Mouse (Mus musculus) retina, postnatal 7 days (tissue): Measurements from ENCODE around the gene Pex19.
A peak's percentile ranks its signal among the peaks of the same experiment; 100 is the strongest.

Source experiments
- DNase-seq: peaks from one replicate; pipeline ENCODE4 v3.0.0-alpha.2; 2012; ENCODE audit warnings: low read depth, low spot score

Pex19 gene

DNA sequence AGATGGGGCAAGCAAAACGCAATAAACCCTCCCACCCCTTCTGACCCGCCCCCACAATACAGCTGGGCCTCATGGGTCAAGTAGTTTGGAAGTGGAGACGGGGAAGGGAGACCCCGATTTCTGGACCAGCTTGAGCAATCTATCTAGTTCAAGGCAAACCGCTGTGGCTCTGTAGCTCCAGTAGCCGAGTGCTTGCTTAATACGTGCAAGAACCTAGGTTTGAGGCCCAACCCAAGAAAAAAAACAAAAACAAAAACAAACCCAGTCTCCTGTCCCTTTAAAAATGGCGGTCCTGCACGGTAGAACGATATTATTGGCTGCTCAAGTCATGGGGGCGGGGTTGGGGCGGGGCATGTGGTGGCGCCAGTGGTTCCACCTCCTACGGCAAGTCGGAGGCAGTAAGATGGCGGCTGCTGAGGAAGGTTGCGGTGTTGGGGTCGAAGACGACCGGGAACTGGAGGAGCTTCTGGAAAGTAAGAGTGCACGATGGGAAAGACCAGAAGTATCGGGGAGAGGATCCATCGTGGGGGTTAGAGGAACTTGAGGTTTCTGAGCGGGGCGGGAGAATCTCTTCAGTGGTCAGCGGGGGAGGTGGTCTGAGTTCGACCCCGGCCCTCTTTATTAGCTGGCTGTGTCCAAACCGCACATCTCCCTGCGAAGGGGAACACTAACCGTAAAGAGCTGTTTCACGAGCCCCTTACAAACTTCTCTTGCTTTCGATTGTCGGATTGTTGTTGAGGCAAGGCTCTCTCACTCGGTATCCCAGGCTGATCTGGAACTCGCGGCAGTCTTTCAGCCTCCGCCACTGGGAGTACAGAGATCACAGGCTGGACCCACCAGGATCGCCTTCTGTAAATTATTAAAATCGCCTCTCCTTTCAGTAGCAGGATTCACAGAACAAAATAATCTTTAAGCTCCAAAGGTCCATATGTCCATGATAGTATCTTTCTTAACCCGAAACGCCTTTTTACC is at the start of gene Pex19:
Gene Pex19, plus strand, starts transcription at position 380 of the 972 bp plus-strand sequence.
- peak; percentile 87 for DNase-seq

GRCm38 (mm10) chr1:172077981-172078380 is 48.6 kb upstream of the Pex19 start:
- no peak for DNase-seq

GRCm38 (mm10) chr1:172082101-172082898 is 44.3 kb upstream of the Pex19 start, which contains the start of the genes Copa and Ncstn:
Gene Copa, plus strand, starts transcription at chr1:172082529.
Gene Ncstn, minus strand, starts transcription at chr1:172082795.
- peak; percentile 91 for DNase-seq

- DNase-seq: no peak
Measured at GRCm38 (mm10) chr1:172082899-172083445, 43.6 kb upstream of the Pex19 start.

DNA sequence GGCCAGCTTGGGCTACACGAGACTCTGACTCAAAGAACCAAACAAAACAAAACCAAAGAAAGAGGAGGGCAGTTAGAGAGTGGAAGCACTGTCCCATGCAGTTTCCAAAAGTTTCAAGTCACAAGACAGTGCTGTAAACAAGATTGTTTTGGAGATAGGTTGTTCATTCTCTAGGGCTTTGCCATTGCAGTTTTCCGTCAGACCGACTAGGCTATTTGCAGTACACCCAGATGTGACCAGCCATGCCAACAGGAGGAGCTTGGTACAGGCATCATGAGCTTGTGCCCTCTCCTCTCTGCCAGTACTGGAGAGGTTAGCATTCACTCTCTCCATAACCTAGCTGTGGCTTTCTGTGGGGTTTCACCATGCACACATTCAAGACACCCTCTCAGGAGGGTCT is 33.0 kb upstream of the Pex19 start:
- DNase-seq: no peak

DNA sequence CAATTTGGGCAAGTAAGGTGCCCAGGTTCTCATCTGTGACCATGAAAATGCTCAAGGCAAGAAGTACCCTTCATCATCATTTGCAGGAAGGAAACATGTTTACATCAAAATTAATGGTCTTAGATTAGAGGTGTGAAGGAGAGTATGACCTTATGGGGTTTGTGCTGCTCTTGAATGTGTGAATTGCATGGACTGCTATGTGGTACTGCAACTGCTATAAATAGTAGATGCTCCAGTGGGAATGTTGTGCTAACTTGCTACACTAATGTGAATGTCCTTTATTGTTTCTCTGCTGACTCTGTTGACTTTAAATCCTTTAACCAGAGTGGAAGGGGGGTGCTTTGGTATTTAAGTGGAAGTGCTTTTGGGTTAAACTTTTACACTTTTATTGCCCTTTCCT is 32.3 kb upstream of the Pex19 start:
- no peak for DNase-seq

DNA sequence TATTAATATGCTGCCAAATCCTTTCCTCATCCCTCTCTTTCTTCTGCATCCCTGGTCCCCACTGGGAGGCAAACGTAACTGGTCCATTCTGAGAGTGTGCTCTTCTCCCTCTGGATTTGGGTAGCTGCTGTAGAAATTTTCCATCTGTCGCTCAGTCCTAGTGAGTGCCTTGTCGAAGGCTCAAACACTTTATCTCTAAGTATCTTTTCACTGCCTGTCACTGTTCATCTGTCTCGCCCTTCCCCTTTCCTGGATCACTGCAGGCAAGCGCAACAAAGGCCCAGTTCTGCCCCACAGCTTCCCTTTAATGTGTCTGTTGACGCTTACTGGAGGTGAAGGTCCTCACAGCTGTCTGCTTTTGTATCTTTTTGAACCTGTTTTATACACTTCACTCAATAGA is 31.4 kb upstream of the Pex19 start:
- no peak for DNase-seq

DNA sequence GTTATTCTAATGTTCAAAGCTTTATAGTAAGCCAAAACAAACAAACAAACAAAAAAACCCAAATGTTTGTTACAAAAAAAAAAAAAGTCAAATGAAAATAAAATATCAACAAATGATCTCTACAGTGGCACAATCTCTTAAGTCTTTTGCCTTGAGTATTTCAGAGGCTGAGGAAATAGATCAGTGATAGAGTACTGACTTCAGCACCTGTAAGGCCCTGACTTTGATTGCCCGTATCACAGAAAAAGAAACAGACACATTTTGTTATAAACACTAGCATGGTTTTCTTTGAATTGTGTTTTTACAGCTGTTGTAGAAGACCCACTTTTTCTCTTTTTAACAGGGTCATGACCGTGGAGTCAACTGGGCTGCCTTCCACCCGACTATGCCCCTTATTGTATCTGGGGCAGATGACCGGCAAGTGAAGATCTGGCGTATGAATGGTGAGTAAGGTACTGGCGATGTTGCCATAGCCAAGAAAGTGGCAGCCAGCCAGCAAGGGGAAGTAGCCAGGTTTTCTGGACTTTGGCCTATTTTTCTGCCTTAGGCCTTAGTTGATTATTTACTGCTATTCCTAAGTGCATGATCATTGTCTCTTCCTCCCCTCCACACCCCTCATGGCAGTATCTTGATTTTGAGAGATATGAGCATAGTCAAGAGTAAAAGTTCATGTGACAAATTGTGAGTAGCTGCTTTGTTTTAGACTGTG is 27.1 kb upstream of the Pex19 start:
- DNase-seq: no peak

- no peak for DNase-seq
Measured at GRCm38 (mm10) chr1:172103619-172104018, 22.9 kb upstream of the Pex19 start.

GRCm38 (mm10) chr1:172105101-172105500 is 21.5 kb upstream of the Pex19 start:
- no peak for DNase-seq

- no peak for DNase-seq
Measured at GRCm38 (mm10) chr1:172107777-172108477, 18.6 kb upstream of the Pex19 start.

- DNase-seq: no peak
Measured at GRCm38 (mm10) chr1:172116948-172117347, 9.6 kb upstream of the Pex19 start.

DNA sequence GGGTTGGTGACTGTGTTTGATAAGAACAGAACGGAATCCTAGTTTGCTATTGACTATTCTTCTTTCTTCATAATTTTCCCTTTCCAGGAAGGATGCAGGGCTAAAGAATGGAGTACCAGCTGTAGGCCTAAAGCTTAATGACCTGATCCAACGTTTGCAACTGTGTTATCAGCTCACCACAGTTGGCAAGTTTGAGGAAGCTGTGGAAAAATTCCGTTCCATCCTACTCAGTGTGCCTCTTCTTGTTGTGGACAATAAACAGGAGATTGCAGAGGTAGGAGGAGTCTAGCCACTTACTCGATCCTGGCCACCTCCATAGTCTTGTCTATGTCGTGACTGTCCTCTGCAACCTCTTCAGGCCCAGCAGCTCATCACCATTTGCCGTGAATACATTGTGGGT is 7.5 kb upstream of the Pex19 start:
- DNase-seq: no peak

GRCm38 (mm10) chr1:172119720-172120119 is 6.8 kb upstream of the Pex19 start:
- DNase-seq: peak; percentile 53

DNA sequence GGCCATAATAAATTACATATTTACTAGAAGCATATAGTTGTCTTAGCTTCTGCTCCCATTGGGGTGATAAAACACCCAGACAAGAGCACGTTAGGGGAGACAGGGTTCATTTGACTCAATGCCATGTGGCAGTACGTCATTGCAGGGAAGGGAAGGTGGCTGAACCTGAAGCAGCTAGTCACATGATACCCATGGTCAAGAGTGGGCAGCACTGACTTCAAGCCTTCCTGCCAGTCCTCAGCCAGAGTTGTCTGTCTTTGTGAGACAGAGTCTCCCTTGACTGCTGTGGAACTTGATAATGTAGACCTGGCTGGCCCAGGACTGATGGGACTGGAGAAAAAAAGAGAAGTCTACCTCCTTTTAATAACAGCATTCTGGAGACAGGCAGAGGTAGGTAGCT is 3.9 kb upstream of the Pex19 start:
- DNase-seq: no peak

- no peak for DNase-seq
Measured at GRCm38 (mm10) chr1:172124572-172124971, 2.0 kb upstream of the Pex19 start.

GRCm38 (mm10) chr1:172127487-172127886 is 932 bp downstream of the Pex19 start:
- DNase-seq: no peak

DNA sequence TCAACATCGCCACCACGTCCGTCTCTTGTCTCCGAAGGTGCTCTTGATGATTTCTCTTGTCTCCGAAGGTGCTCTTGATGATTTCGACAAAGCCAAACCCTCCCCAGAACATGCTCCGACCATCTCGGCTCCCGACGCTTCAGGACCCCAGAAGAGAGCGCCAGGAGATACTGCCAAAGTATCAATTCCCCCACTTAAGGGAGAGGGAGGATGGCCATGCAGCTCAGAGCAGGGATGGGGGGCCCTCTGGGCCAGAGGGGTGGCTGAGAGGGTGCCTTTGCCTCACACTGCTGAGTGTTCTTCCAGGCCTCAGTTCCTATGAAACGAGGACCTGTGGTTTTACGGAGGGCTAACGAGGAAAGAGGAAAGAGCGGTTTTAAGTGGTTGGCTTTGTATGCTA is 2.0 kb downstream of the Pex19 start:
- no peak for DNase-seq

DNA sequence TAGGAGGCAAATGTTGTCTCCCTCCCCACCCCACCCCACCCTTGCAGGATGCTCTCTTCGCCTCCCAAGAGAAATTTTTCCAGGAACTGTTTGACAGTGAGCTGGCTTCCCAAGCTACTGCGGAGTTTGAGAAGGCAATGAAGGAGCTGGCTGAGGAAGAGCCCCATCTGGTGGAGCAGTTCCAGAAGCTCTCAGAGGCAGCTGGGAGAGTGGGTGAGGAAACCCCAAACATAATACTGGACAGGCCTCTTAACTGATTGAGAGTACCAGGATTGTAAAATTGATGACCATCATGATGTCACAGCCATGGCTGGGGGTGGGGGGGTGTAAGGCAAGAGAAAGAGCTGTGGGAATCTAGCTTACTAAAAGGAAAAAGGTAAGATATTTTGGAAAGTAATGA is 2.6 kb downstream of the Pex19 start:
- DNase-seq: no peak

DNA sequence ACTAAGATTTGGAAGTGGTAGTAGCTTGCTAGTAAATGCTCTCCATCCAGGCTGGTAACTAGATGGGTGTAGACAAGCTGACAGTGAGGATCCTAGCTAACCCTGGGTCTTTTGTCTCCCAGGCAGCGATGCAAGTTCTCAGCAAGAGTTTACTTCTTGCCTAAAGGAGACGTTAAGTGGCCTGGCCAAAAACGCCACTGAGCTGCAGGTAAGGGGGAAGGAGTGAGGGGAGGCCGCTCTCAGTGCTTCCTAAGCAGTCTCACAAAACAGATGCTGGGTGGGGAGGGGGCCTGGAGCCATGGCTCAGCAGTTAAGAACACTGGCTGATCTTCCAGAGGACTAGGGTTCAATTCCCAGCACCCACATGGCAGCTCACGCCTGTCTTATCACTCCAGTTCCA is 3.2 kb downstream of the Pex19 start:
- DNase-seq: no peak

DNA sequence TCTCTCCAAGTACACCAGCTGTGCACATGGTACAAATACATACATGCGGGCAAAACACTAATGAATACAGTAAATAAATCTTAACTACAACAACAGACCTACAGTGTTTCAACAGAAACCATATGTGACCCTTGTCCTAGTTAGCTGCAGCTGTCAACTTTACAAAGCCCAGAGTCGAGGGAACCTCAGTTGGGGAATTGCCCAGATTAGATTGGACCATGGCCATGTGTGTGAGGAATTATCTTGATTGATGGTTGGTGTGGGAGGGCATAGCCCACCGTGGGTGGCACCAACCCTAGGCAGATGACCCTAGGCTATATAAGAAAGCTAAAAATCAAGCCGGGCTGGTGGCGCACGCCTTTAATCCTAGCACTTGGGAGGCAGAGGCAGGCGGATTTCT is 5.8 kb downstream of the Pex19 start:
- no peak for DNase-seq
